Mouse (Mus musculus): ENCODE measurements around the gene Bicra. TPM values are rescaled to one million over a fixed set of nuclear protein-coding genes. Genes with fewer than 3 reads are reported as not detected.

Gene Bicra
- total and polyA plus RNA-seq, 3 experiments = 1.1 to 52.1 (median 52.1) TPM

DNA sequence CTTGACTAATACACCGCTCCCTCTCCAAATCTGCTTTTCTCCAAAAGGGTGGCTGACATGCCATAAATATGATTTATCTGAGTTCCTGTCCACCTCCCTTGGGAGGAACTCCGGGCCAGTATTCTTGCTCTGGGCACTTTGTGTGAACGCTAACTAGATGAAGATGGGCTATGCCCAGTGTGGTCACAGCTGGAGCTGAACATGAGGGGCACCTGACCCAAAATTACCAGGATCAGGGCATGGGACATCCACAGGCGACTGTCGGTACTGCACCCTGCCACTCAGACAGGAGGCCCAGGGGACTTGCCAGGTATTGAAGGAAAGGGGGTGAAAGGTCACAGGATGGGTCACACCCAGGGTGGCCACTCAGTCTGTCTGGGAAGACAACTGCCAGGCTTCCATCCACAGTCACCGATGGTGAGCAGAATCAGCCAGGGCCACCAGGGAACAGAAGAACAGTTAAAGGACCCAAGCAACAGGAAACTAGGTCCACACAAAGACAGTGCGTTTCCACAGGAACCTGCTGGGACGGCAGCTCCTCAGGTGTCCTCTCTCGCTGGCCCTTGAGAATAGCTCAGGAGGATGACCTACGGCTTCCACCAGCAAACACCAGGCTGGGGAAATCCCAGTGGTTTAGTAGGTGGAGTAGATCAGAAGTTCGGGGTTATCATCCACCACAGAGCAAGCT, 35.0 kb downstream of the Bicra start:
- DNase-seq (ENCODE audit: low spot score) (no peak), ATAC-seq (ENCODE audit: extremely low read depth, insufficient number of reproducible peaks, low FRiP score, poor library complexity, severe bottlenecking) (no peak; the same call in 1 of the 2 replicates)
- Histone ChIP-seq H3K4me3 (ENCODE audit: low read depth, low read length) (no peak overlapping the region), H3K36me3 (replicated peaks) (peaks cover 56% of the 10 kb centered on the region), H3K9me3 (replicated peaks) (no peaks in the 10 kb centered on the region), H3K4me1 (ENCODE audit: insufficient read depth, low read depth, low read length) (peaks cover 5% of the 10 kb centered on the region; the same call in 1 of the 2 replicates), H3K27me3 (ENCODE audit: insufficient read depth, low read length) (no peaks in the 10 kb centered on the region)
- TF ChIP-seq POLR2AphosphoS5 (IDR thresholded peaks at IDR 0.05; ENCODE audit: insufficient replicate concordance, low read depth, low read length) = no peak
- TF ChIP-seq GATA2 (IDR thresholded peaks at IDR 0.05; ENCODE audit: borderline replicate concordance, low read depth, low read length) = no peak
- no peak for TF ChIP-seq GATA1 (IDR thresholded peaks at IDR 0.05; ENCODE audit: borderline replicate concordance, low read length)
- peak; percentile 68 for TF ChIP-seq CTCF (IDR thresholded peaks at IDR 0.05; ENCODE audit: low read depth, low read length)
- no peak for TF ChIP-seq TAL1 (conservative IDR thresholded peaks at IDR 0.05; ENCODE audit: low read depth, low read length)

DNA sequence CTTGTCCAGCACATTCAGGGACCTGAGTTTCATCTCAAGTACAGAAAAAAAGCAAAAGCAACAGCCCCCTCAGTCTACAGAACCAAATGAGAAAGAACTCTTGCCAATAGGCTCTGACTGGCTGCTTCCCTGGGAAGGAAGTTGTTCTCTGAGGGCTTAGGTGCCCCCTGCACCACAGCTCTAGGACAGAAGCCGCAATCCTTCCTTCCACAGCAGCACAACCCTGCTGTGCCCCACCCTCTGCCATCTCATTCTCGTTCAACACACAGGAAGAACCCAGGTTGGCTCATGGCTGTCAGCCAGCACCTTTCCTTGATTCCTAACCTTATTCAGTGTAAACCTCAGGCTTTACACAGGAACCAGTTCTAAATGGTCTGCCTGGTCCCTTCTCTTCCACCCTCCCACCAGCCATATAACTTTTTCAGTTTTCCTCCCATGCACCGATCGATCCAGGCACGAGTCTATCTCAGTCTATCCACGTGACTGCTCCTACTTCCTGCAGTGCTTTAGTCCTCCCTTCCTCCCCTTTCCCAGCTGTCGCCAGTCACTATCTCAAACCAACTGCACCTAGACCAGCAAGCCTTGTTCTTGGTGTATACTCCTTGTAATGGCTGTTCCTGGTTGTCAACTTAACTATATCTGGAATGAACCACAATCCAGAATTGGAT, 36.2 kb downstream of the Bicra start:
- Histone ChIP-seq H3K9me3 (replicated peaks) (no peaks in the 10 kb centered on the region), H3K27me3 (ENCODE audit: insufficient read depth, low read length) (no peaks in the 10 kb centered on the region), H3K4me3 (ENCODE audit: low read depth, low read length) (no peak overlapping the region), H3K36me3 (replicated peaks) (peaks cover 59% of the 10 kb centered on the region), H3K4me1 (ENCODE audit: insufficient read depth, low read depth, low read length) (peaks cover 3% of the 10 kb centered on the region; the same call in 1 of the 2 replicates)
- ATAC-seq (ENCODE audit: extremely low read depth, insufficient number of reproducible peaks, low FRiP score, poor library complexity, severe bottlenecking) = no peak
- no peak for DNase-seq (ENCODE audit: low spot score)
- no peak for TF ChIP-seq TAL1 (conservative IDR thresholded peaks at IDR 0.05; ENCODE audit: low read depth, low read length)
- no peak for TF ChIP-seq GATA1 (IDR thresholded peaks at IDR 0.05; ENCODE audit: borderline replicate concordance, low read length)
- no peak for TF ChIP-seq GATA2 (IDR thresholded peaks at IDR 0.05; ENCODE audit: borderline replicate concordance, low read depth, low read length)
- no peak for TF ChIP-seq CTCF (IDR thresholded peaks at IDR 0.05; ENCODE audit: low read depth, low read length)
- TF ChIP-seq POLR2AphosphoS5 (IDR thresholded peaks at IDR 0.05; ENCODE audit: insufficient replicate concordance, low read depth, low read length) = no peak

DNA sequence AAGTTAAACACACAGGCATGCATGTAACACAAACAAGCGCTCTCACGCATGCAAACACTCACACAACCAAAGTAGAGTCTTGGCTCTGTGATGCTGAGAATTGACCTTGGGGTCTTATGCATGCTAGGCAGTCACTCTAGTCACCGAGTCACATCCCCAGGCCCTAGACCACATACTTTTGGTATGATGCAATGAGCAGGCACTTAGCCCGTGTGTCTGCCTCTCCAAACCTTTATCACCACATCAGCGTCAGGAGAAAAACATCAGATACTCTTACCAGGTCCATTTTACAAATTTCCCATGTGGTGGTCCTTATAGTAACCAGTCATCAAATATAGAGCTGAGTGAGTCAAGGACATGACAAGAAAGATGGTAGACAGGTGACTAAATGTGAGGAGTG, 37.1 kb downstream of the Bicra start:
- Histone ChIP-seq H3K27me3 (ENCODE audit: insufficient read depth, low read length) (no peaks in the 10 kb centered on the region), H3K4me1 (ENCODE audit: insufficient read depth, low read depth, low read length) (peaks cover 3% of the 10 kb centered on the region; the same call in 1 of the 2 replicates), H3K4me3 (ENCODE audit: low read depth, low read length) (no peak overlapping the region), H3K9me3 (replicated peaks) (no peaks in the 10 kb centered on the region), H3K36me3 (replicated peaks) (peaks cover 64% of the 10 kb centered on the region)
- ATAC-seq (ENCODE audit: extremely low read depth, insufficient number of reproducible peaks, low FRiP score, poor library complexity, severe bottlenecking) (no peak), DNase-seq (ENCODE audit: low spot score) (no peak)
- TF ChIP-seq GATA2 (IDR thresholded peaks at IDR 0.05; ENCODE audit: borderline replicate concordance, low read depth, low read length) = no peak
- no peak for TF ChIP-seq CTCF (IDR thresholded peaks at IDR 0.05; ENCODE audit: low read depth, low read length)
- no peak for TF ChIP-seq GATA1 (IDR thresholded peaks at IDR 0.05; ENCODE audit: borderline replicate concordance, low read length)
- TF ChIP-seq TAL1 (conservative IDR thresholded peaks at IDR 0.05; ENCODE audit: low read depth, low read length) = no peak
- no peak for TF ChIP-seq POLR2AphosphoS5 (IDR thresholded peaks at IDR 0.05; ENCODE audit: insufficient replicate concordance, low read depth, low read length)

DNA sequence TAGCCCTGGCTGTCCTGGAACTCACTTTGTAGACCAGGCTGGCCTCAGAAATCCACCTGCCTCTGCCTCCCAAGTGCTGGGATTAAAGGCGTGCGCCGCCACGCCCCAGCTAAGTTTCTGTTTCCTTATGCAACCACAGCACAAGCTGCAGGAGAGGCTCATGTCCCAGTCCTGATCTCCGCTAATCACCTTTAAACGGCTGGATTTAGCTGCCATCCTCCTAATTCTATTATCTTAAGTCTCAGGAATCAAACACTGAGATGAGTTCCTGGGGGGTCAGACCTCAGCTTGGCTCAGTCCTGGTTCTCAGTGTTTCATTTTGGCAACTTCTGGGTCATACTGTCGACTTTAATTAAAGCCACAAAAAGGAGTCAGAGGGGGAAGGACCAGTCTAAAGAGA, 38.1 kb downstream of the Bicra start:
- H3K9me3 ChIP-seq (replicated peaks) = no peaks in the 10 kb centered on the region
- H3K36me3 ChIP-seq (replicated peaks) = peaks cover 62% of the 10 kb centered on the region
- no peak overlapping the region for H3K4me3 ChIP-seq (ENCODE audit: low read depth, low read length)
- no peak for TF ChIP-seq GATA1 (IDR thresholded peaks at IDR 0.05; ENCODE audit: borderline replicate concordance, low read length)
- TF ChIP-seq POLR2AphosphoS5 (IDR thresholded peaks at IDR 0.05; ENCODE audit: insufficient replicate concordance, low read depth, low read length) = no peak
- no peak for TF ChIP-seq CTCF (IDR thresholded peaks at IDR 0.05; ENCODE audit: low read depth, low read length)
- no peak for TF ChIP-seq TAL1 (conservative IDR thresholded peaks at IDR 0.05; ENCODE audit: low read depth, low read length)
- TF ChIP-seq GATA2 (IDR thresholded peaks at IDR 0.05; ENCODE audit: borderline replicate concordance, low read depth, low read length) = no peak
- DNase-seq (ENCODE audit: low spot score) (no peak), ATAC-seq (ENCODE audit: extremely low read depth, insufficient number of reproducible peaks, low FRiP score, poor library complexity, severe bottlenecking) (no peak)
- H3K27me3 ChIP-seq (ENCODE audit: insufficient read depth, low read length) = no peaks in the 10 kb centered on the region
- H3K4me1 ChIP-seq (ENCODE audit: insufficient read depth, low read depth, low read length) = peaks cover 3% of the 10 kb centered on the region; the same call in 1 of the 2 replicates

DNA sequence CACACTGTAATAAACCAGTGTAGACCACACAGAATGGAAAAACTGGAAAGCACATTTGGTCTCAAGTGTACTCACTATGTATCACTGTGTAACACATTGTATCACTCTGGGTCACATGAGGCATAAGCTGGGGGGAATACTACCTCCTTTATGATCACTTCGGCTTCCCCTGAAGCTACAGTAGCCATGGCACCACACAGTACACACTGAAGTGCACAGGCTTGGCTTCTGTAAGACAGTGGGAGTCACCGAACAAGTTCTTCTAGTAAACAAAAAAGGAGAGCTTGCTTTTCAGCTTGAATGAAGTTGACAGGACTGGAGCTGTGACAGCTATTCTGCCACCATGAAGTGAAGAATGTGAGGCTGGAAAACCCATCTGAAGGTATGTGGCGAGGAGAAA, 42.7 kb downstream of the Bicra start:
- Histone ChIP-seq H3K9me3 (replicated peaks) (no peaks in the 10 kb centered on the region), H3K4me3 (ENCODE audit: low read depth, low read length) (no peak overlapping the region), H3K27me3 (ENCODE audit: insufficient read depth, low read length) (no peaks in the 10 kb centered on the region), H3K36me3 (replicated peaks) (peaks cover 59% of the 10 kb centered on the region), H3K4me1 (ENCODE audit: insufficient read depth, low read depth, low read length) (peaks cover 33% of the 10 kb centered on the region)
- ATAC-seq (ENCODE audit: extremely low read depth, insufficient number of reproducible peaks, low FRiP score, poor library complexity, severe bottlenecking) (no peak), DNase-seq (ENCODE audit: low spot score) (no peak)
- TF ChIP-seq GATA2 (IDR thresholded peaks at IDR 0.05; ENCODE audit: borderline replicate concordance, low read depth, low read length) (no peak), TAL1 (conservative IDR thresholded peaks at IDR 0.05; ENCODE audit: low read depth, low read length) (no peak), GATA1 (IDR thresholded peaks at IDR 0.05; ENCODE audit: borderline replicate concordance, low read length) (no peak), POLR2AphosphoS5 (IDR thresholded peaks at IDR 0.05; ENCODE audit: insufficient replicate concordance, low read depth, low read length) (no peak), CTCF (IDR thresholded peaks at IDR 0.05; ENCODE audit: low read depth, low read length) (no peak)

DNA sequence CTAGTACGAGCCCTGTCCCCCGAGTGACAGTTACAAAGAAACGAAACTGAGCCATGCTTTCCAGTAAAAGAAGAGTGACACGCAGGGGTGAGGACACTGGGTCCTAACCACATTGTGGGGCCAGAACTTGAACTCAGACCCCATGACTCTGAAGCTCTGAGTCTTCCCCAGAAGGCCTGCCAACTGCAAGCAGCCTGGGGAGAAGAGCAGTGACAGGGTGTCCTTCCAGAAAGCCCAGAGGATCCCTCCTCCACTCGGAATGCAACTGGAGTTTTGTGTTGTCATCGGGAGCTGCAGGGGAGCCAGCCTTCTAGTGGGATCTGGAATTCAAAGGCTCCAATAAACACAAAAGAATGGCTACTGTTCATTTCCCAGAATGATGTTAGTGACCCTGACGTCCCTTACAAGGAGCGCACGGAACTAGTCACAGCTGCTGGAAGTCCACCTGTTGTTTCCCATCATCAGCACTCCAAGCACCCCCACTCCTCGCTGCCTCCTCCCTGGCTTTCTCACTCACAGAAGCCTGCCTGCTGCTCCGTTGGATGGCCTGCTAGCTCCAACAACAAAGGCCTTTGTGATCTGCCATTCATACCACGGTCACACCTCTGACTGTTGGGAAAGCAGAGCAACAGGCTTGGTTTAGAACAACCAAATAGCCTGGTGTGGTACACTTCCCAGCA, 43.4 kb downstream of the Bicra start:
- Histone ChIP-seq H3K36me3 (replicated peaks) (peaks cover 58% of the 10 kb centered on the region), H3K4me3 (ENCODE audit: low read depth, low read length) (no peak overlapping the region), H3K4me1 (ENCODE audit: insufficient read depth, low read depth, low read length) (peaks cover 33% of the 10 kb centered on the region), H3K9me3 (replicated peaks) (no peaks in the 10 kb centered on the region), H3K27me3 (ENCODE audit: insufficient read depth, low read length) (no peaks in the 10 kb centered on the region)
- no peak for DNase-seq (ENCODE audit: low spot score)
- no peak for ATAC-seq (ENCODE audit: extremely low read depth, insufficient number of reproducible peaks, low FRiP score, poor library complexity, severe bottlenecking)
- TF ChIP-seq CTCF (IDR thresholded peaks at IDR 0.05; ENCODE audit: low read depth, low read length) = no peak
- TF ChIP-seq GATA2 (IDR thresholded peaks at IDR 0.05; ENCODE audit: borderline replicate concordance, low read depth, low read length) = no peak
- no peak for TF ChIP-seq TAL1 (conservative IDR thresholded peaks at IDR 0.05; ENCODE audit: low read depth, low read length)
- TF ChIP-seq GATA1 (IDR thresholded peaks at IDR 0.05; ENCODE audit: borderline replicate concordance, low read length) = no peak
- TF ChIP-seq POLR2AphosphoS5 (IDR thresholded peaks at IDR 0.05; ENCODE audit: insufficient replicate concordance, low read depth, low read length) = no peak
